Mouse (Mus musculus) megakaryocyte-erythroid progenitor cell, adult 5-6 weeks (primary cell): Measurements from ENCODE around the gene Olfr356. TPM values are rescaled to one million over a fixed set of nuclear protein-coding genes. Genes with fewer than 3 reads are reported as not detected.

ENCODE experiments used
- ATAC-seq: replicated peaks from 2 replicates; pipeline ENCODE4 v1.8.0; 2016; ENCODE audit warnings: mild to moderate bottlenecking, inconsistent platforms; ENCODE audit not compliant: severe bottlenecking, poor library complexity, low FRiP score, low TSS enrichment
- total RNA-seq, 2 experiments: library from RNA; stranded (forward) in 1 of 2; stranded (reverse) in 1 of 2; fragments of 200-1000, 215-1000 nt in 1 of 2; fragments of >200 nt in 1 of 2; fragmentation: Nextera tagmentation in 1 of 2; gene quantifications; 2 replicates each; pipeline ENCODE4 v1.2.3; 2014 to 2017

The Olfr356 gene
- total RNA-seq (2014; fragmentation: Nextera tagmentation) (not detected in 2 replicates), total RNA-seq (2017) (not detected in 2 replicates)

DNA sequence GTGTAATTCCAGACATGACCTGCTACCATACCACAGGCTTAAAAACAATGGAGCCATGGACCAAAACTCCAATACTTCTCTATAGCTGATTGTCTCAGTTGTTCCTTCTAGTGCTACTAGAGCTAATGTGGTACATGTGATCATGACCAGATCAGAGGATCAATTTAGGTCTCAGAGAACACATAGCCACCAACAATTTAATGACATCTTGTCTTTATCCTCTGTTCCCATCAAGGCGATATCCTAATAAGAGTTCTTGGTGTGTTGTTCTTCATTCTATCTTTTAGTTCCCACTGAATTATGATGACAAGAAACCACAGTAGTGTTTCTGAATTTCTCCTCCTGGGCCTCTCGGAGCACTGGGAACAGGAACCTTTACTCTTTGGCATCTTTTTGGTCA is at the start of gene Olfr356:
Gene Olfr356 (plus strand): TSS at position 301 of the 400 bp plus-strand sequence.
- ATAC-seq = no peak

DNA sequence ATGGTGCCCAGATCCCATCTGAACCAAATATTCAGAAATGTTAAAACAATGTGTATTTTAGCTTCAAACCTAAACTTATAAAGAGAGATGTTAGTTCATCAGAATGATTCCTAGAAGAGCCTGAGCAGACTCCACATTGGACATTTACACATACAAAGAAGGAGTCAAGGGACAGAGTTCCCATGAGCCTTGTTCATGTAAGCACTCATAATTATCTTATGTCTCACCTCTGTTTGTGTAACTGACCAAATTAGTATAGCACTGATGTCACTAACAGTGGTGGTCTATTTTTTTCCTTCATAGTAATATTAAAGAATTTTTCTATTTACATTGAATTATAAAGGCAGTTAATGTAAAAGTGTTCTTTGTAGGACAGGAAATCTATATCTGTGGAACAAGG is 44.1 kb upstream of the Olfr356 start, which contains the start of gene Olfr353:
Gene Olfr353 (minus strand): TSS at position 101 of the 400 bp plus-strand sequence.
- no peak for ATAC-seq

DNA sequence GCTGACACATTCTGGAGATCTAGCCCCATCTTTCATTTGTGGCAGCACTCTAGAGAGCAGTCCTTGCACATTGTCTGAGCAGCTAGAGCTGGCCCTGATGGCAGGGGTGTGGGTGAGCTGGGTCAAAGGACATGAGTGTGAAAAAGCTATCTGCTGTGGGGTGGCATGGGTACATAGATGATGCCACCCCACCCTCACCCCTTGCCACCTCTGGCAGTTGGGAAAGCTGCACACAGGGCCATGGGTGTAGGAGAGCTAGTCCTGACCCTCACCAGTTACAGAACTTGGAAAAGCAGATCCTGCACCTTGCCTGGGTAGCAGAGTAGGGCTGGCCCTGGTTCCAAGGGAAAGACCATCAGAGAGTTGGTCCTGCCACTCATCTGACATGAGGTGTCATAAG is 39.8 kb upstream of the Olfr356 start:
- ATAC-seq = no peak

DNA sequence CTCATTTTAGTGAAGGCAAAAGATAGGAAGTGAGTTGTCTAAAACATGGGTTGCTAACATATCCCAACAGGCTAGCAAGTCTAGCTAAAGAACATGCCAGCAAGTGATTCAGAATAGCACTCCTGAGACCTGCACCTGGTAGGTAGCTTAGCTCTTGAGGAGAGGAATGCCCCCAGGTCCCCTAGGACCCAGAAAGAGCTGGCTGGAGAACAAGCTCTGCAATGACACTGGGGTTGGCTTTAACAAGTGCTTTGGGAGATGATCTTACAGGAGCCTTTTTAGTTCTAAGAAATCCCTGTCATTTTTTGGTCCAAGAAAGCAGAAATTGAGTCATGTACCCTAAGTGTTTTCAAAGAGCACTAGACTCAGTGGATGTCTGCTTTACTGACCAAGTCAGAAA is 31.5 kb upstream of the Olfr356 start, which contains the start of gene Olfr354:
Gene Olfr354 (plus strand): TSS at position 301 of the 400 bp plus-strand sequence.
- ATAC-seq = no peak

DNA sequence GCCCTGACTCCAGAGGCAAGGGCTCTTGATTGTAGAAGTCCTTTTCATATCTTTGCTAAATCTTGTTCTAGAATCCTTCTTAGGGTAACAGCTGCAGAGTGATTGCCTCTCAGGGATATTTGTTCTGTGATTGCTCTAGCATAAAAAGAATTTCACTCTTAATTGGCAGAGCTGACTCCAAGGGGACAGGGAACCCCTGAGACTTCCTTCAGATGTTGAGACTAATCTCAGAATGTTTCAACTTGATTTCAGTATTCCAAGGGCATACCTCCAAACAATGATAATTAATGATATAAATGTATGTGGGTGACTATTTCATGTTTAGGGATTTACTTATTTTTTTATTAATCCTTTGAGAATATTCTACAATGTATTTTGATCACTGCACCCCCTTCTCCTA is 8.1 kb upstream of the Olfr356 start, which contains the start of gene Olfr355:
Gene Olfr355 (minus strand): TSS at position 101 of the 400 bp plus-strand sequence.
- ATAC-seq = no peak

Other genes starting within 250 kb of the Olfr356 start
- gene Olfr347, start 205.2 kb upstream of the Olfr356 start, total RNA-seq (2014; fragmentation: Nextera tagmentation) = not detected in 2 replicates
- not detected in 2 replicates for gene Olfr347, start 205.2 kb upstream of the Olfr356 start, total RNA-seq (2017)
- gene Olfr348, start 152.8 kb upstream of the Olfr356 start, total RNA-seq (2014; fragmentation: Nextera tagmentation) = not detected in 2 replicates
- not detected in 2 replicates for gene Olfr348, start 152.8 kb upstream of the Olfr356 start, total RNA-seq (2017)
- gene Olfr50, start 146.6 kb upstream of the Olfr356 start, total RNA-seq (2014; fragmentation: Nextera tagmentation) = not detected in 2 replicates
- gene Olfr50, start 146.6 kb upstream of the Olfr356 start, total RNA-seq (2017) = not detected in 2 replicates
- not detected in 2 replicates for gene Olfr3, start 120.1 kb upstream of the Olfr356 start, total RNA-seq (2014; fragmentation: Nextera tagmentation)
- gene Olfr3, start 120.1 kb upstream of the Olfr356 start, total RNA-seq (2017) = not detected in 2 replicates
- not detected in 2 replicates for gene Olfr350, start 90.8 kb upstream of the Olfr356 start, total RNA-seq (2014; fragmentation: Nextera tagmentation)
- not detected in 2 replicates for gene Olfr350, start 90.8 kb upstream of the Olfr356 start, total RNA-seq (2017)
- gene Olfr351, start 74.5 kb upstream of the Olfr356 start, total RNA-seq (2014; fragmentation: Nextera tagmentation) = not detected in 2 replicates
- gene Olfr351, start 74.5 kb upstream of the Olfr356 start, total RNA-seq (2017) = not detected in 2 replicates
- gene Olfr352, start 68.7 kb upstream of the Olfr356 start, total RNA-seq (2014; fragmentation: Nextera tagmentation) = not detected in 2 replicates
- not detected in 2 replicates for gene Olfr352, start 68.7 kb upstream of the Olfr356 start, total RNA-seq (2017)
- not detected in 2 replicates for gene Olfr353, start 44.2 kb upstream of the Olfr356 start, total RNA-seq (2014; fragmentation: Nextera tagmentation)
- gene Olfr353, start 44.2 kb upstream of the Olfr356 start, total RNA-seq (2017) = not detected in 2 replicates
- not detected in 2 replicates for gene Olfr354, start 31.4 kb upstream of the Olfr356 start, total RNA-seq (2014; fragmentation: Nextera tagmentation)
- gene Olfr354, start 31.4 kb upstream of the Olfr356 start, total RNA-seq (2017) = not detected in 2 replicates
- not detected in 2 replicates for gene Olfr355, start 8.2 kb upstream of the Olfr356 start, total RNA-seq (2014; fragmentation: Nextera tagmentation)
- not detected in 2 replicates for gene Olfr355, start 8.2 kb upstream of the Olfr356 start, total RNA-seq (2017)
- not detected in 2 replicates for gene Olfr357, start 56.7 kb downstream of the Olfr356 start, total RNA-seq (2014; fragmentation: Nextera tagmentation)
- gene Olfr357, start 56.7 kb downstream of the Olfr356 start, total RNA-seq (2017) = not detected in 2 replicates
- not detected in 2 replicates for gene Olfr358, start 72.2 kb downstream of the Olfr356 start, total RNA-seq (2014; fragmentation: Nextera tagmentation)
- gene Olfr358, start 72.2 kb downstream of the Olfr356 start, total RNA-seq (2017) = not detected in 2 replicates
- gene Olfr360, start 128.6 kb downstream of the Olfr356 start, total RNA-seq (2014; fragmentation: Nextera tagmentation) = not detected in 2 replicates
- gene Olfr360, start 128.6 kb downstream of the Olfr356 start, total RNA-seq (2017) = not detected in 2 replicates
- gene Olfr361, start 152.2 kb downstream of the Olfr356 start, total RNA-seq (2014; fragmentation: Nextera tagmentation) = not detected in 2 replicates
- not detected in 2 replicates for gene Olfr361, start 152.2 kb downstream of the Olfr356 start, total RNA-seq (2017)
- not detected in 2 replicates for gene Olfr362, start 180.8 kb downstream of the Olfr356 start, total RNA-seq (2014; fragmentation: Nextera tagmentation)
- not detected in 2 replicates for gene Olfr362, start 180.8 kb downstream of the Olfr356 start, total RNA-seq (2017)
- gene Olfr364-ps1, start 202.2 kb downstream of the Olfr356 start, total RNA-seq (2014; fragmentation: Nextera tagmentation) = not detected in 2 replicates
- gene Olfr364-ps1, start 202.2 kb downstream of the Olfr356 start, total RNA-seq (2017) = not detected in 2 replicates